Mouse (Mus musculus): ENCODE results near the gene Enpp5. TPM values are rescaled to one million over a fixed set of nuclear protein-coding genes. Genes with fewer than 3 reads are reported as not detected.

Enpp5 gene
- polyA plus RNA-seq, 1 experiment from 2014 or later: 20.9 TPM

DNA sequence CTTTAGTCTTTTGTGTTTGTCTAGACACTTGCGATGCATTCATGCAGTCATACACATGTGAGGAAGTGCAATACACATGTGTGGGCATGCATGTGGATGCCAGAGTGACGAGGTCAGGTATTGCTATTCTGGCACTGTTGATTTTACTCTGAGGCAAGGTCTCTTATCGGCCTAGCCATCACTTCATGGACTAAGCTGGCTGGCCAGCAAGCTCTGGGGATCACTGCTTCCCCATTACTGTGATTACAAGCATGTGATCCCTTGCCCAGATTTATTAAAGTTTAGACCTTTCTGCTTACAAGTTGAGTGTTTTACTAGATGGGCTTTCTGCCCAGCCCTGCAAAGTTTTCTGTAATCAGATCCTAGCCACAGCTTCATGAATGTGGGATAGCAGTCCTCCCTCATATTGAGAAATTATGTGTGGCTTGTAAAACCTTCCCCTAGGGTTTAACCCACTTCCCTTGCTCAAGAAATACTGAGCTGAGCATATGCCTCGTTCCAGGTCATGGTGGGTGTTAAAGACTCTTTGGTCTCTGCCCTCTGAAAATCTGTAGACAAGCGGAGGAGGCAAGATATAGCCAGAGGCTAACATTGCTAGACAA, 17.2 kb upstream of the Enpp5 start:
- H3K9me3 ChIP-seq: no peaks in the 10 kb centered on the region
- WGBS: 31% methylated on average over 5 of the region's 5 CpGs
- peak; percentile 92 for ATAC-seq (ENCODE audit: low FRiP score, low read depth)

DNA sequence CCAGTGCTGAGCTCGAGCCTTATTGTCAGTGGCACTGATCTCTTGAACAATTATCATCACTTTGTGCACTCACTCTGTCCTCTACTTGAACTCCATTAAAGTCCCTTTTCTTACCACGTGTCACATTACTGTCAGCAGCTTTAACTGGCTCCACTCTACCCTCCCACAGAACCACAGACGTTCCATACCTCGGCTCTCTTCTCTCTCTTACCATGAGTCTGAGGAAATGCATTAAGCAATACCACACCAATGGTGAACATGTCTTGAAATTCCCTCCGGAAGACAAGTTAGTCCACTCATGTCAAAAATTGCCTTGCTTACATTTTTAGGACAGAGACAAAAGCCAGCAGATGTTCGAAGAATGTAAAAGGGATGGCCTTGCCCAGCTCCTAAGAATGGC, 9.7 kb upstream of the Enpp5 start:
- H3K4me2 ChIP-seq (replicated peaks): no peak overlapping the region
- WGBS: 71% methylated on average over 6 of the region's 6 CpGs
- H3K4me1 ChIP-seq: peaks cover 10% of the 10 kb centered on the region; the same call in 1 of the 2 replicates
- ATAC-seq (ENCODE audit: low FRiP score, low read depth): no peak
- no peaks in the 10 kb centered on the region for H3K27me3 ChIP-seq
- H3K27ac ChIP-seq: no peak overlapping the region
- H3K4me3 ChIP-seq: no peak overlapping the region
- no peaks in the 10 kb centered on the region for H3K9me3 ChIP-seq
- H3K36me3 ChIP-seq: no peaks in the 10 kb centered on the region
- H3K9ac ChIP-seq: no peak overlapping the region

More for the DNA sequence above, 17.2 kb upstream of the Enpp5 start:
- H3K4me3 ChIP-seq: no peak overlapping the region
- H3K27me3 ChIP-seq: no peaks in the 10 kb centered on the region
- peak overlapping the region; percentile 61; the same call in 1 of the 2 replicates for H3K27ac ChIP-seq
- H3K9ac ChIP-seq: no peak overlapping the region
- H3K4me2 ChIP-seq (replicated peaks): 0 out of 2 replicates have a peak overlapping the region, but pooled peaks have one; percentile 21
- peaks cover 32% of the 10 kb centered on the region for H3K4me1 ChIP-seq
- H3K36me3 ChIP-seq: no peaks in the 10 kb centered on the region

DNA sequence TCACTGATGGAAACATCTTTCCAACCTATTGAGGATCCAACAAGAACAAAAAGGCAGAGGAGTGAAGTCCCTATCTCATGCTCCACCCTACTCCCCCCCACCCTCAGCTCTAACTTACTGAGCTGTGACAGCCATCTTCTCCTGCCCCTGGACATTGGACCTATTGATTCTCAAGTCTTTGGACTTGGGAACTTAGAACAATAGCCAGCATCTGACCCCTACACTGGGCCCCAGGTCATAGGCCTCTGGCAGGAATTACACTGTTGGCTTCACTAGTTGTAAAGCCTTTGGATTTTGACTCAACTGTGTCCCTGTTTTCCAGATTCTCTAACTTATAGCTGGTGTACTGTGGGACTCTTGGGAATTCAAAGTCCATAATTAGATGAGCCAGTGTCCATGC, 6.9 kb upstream of the Enpp5 start:
- no peaks in the 10 kb centered on the region for H3K36me3 ChIP-seq
- ATAC-seq (ENCODE audit: low FRiP score, low read depth): no peak
- H3K4me3 ChIP-seq: no peak overlapping the region
- H3K27ac ChIP-seq: no peak overlapping the region
- H3K4me1 ChIP-seq: no peaks in the 10 kb centered on the region
- H3K27me3 ChIP-seq: no peaks in the 10 kb centered on the region
- H3K4me2 ChIP-seq (replicated peaks): no peak overlapping the region
- no peak overlapping the region for H3K9ac ChIP-seq
- H3K9me3 ChIP-seq: no peaks in the 10 kb centered on the region

DNA sequence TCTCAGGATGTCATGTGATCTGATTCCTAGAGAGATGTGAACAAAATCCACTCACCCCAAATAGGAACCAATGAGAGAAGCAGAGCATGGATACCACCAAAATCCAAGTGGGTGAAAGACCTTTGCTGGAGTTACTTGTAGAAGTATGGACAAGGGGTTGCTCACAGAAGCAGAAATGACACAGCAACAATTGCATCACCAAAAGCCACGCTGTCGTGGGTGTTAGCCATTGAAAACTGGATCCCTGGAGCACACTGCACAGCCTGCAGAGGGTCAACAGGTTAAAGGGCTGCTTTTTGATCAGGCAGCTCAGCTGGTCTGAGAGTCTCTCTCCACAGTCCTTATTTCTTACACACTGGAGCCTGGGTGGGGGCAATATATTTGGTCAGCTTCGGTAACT, 3.0 kb upstream of the Enpp5 start:
- Histone ChIP-seq H3K9ac (no peak overlapping the region), H3K4me3 (no peak overlapping the region), H3K9me3 (no peaks in the 10 kb centered on the region), H3K36me3 (0 out of 2 replicates have a peak, but pooled peaks cover under 1% of the 10 kb centered on the region), H3K27me3 (peaks cover 6% of the 10 kb centered on the region; the same call in 1 of the 2 replicates), H3K27ac (no peak overlapping the region), H3K4me2 (replicated peaks) (no peak overlapping the region), H3K4me1 (no peaks in the 10 kb centered on the region)
- ATAC-seq (ENCODE audit: low FRiP score, low read depth): no peak
- 89% methylated on average over 3 of the region's 3 CpGs for WGBS

DNA sequence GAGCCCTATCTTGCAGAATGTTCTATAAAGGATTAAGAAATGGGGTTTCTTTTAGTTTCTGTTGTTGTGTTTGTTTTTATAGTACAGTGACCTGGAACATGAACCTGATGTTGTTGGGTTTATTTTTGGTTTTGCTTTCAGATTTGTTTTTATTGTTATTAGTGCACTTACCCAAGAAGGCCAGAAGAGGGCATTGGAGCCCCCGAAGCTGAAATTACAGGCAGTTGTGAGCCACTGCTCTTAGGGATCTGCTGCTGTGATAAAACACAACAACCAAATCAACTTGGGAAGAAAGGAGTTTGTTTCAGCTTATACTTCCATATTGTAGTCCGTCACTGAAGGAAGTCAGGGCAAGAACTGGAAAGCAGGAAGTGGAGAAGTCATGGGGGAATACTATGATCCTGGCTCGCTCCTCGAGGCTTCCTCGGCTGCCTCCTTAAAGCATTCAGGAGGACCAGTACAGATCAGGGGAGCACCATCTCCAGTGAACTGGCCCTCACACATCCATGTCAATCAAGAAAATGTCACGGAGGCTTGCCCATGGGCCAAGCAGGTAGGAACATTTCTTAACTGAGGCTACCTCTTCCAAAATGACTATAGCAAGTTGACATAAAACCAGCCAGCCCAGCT, 2.4 kb upstream of the Enpp5 start:
- no peak overlapping the region for H3K9ac ChIP-seq
- peaks cover 6% of the 10 kb centered on the region; the same call in 1 of the 2 replicates for H3K27me3 ChIP-seq
- no peaks in the 10 kb centered on the region for H3K9me3 ChIP-seq
- H3K4me3 ChIP-seq: no peak overlapping the region
- H3K36me3 ChIP-seq: peaks cover 6% of the 10 kb centered on the region; the same call in 1 of the 2 replicates
- ATAC-seq (ENCODE audit: low FRiP score, low read depth): no peak
- H3K4me1 ChIP-seq: no peaks in the 10 kb centered on the region
- no peak overlapping the region for H3K27ac ChIP-seq
- H3K4me2 ChIP-seq (replicated peaks): no peak overlapping the region
- WGBS: 57% methylated on average over 6 of the region's 6 CpGs

DNA sequence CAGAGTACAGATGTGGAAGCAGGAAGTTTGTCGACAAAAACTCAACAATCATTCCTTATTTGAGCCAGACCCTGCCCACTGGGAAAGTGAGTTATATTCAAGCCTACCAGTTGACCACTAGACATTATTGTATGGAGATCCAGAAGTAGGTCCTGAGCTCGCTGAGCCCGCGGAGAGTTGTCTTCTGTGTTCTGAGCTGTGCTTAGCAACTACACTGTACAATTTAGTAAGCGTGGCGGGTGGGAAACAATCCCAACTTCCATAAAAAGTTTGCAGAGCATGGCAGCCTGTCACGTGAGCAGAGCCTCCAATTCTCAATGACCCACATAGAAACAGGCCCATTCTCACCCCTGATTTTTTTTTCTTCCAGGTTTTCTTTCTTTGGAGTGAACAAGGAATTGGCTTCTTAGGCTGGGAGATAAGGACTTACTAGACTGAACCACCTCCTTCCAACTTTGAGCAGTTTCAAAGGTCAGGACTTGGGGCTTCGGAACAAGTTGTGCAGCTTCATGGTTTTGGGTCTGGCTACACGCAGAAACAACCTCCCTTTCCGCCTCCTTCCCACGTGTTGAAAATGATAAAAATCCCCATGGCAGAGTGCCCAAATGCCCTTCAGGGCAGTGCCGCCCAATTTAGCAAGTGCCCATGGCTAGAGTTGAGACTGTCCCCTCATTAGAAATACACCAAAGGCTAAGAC, 1.3 kb upstream of the Enpp5 start:
- no peaks in the 10 kb centered on the region for H3K4me1 ChIP-seq
- no peak for ATAC-seq (ENCODE audit: low FRiP score, low read depth)
- H3K27me3 ChIP-seq: peaks cover 6% of the 10 kb centered on the region; the same call in 1 of the 2 replicates
- H3K36me3 ChIP-seq: peaks cover 15% of the 10 kb centered on the region; the same call in 1 of the 2 replicates
- WGBS: 78% methylated on average over 12 of the region's 12 CpGs
- no peak overlapping the region for H3K9ac ChIP-seq
- H3K9me3 ChIP-seq: no peaks in the 10 kb centered on the region
- no peak overlapping the region for H3K27ac ChIP-seq
- H3K4me2 ChIP-seq (replicated peaks): no peak overlapping the region
- H3K4me3 ChIP-seq: no peak overlapping the region

DNA sequence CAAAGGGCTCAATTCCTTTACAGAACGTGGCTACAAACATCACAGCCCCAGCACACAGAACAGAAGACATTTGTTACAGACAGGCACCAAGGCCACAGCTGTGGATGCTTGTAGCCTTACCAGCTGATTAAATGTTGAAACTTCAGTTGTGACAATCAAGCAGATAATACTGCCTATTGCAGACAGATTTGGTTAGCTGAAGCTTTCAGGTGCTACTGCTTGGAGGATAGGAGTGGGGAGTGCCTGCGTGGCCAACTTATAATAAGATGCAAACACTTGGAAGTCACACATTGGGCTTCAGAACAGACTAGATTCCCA, 811 bp upstream of the Enpp5 start:
- H3K4me3 ChIP-seq: no peak overlapping the region
- peaks cover 6% of the 10 kb centered on the region; the same call in 1 of the 2 replicates for H3K27me3 ChIP-seq
- H3K36me3 ChIP-seq: peaks cover 15% of the 10 kb centered on the region; the same call in 1 of the 2 replicates
- H3K9ac ChIP-seq: no peak overlapping the region
- H3K4me2 ChIP-seq (replicated peaks): no peak overlapping the region
- WGBS: 64% methylated on average over 2 of the region's 2 CpGs
- H3K4me1 ChIP-seq: no peaks in the 10 kb centered on the region
- H3K9me3 ChIP-seq: no peaks in the 10 kb centered on the region
- no peak for ATAC-seq (ENCODE audit: low FRiP score, low read depth)
- no peak overlapping the region for H3K27ac ChIP-seq

DNA sequence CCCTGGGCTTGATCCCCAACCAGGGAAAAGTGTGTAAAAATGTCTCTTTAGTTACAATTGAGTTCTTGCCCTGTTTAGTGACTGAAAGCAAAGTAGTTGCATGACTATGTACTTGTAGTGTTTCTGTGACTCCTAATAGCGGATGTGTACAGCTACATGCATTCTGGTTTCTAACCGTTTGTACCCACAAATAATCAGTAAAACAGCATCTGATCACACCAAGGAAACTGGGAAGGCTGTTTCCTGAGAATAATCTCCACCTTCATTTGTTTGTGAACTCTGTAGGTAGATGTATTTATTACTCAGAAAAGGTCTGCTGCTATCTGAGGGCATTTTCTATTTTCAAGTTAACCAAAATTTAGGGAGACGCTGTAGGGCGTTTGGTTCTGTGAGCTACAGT, 4.5 kb downstream of the Enpp5 start:
- 89% methylated on average over 4 of the region's 4 CpGs for WGBS

DNA sequence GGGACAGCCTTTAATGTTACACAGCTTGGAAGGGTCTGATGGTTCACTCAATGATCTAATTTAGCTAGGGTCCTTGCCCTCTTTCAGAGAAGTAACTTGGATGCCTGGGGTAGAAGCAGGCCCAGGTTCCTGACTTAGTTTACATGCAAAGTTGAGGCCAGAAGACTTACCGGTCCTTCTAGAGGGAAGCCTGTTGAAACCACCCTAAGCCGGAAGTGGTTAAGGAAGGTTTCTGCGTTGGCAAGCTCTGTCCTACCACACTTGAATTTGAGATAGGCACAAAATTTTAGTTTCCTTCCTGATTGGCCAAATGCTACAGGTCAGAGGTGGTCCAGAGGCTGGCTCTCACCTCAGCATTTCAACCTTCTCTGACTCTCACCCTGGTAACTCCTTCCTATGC, 9.6 kb downstream of the Enpp5 start:
- Histone ChIP-seq H3K4me2 (replicated peaks) (no peak overlapping the region), H3K4me3 (no peak overlapping the region), H3K36me3 (peaks cover 6% of the 10 kb centered on the region; the same call in 1 of the 2 replicates), H3K9ac (no peak overlapping the region), H3K27ac (no peak overlapping the region), H3K9me3 (no peaks in the 10 kb centered on the region), H3K27me3 (no peaks in the 10 kb centered on the region), H3K4me1 (no peaks in the 10 kb centered on the region)
- 93% methylated on average over 3 of the region's 3 CpGs for WGBS
- ATAC-seq (ENCODE audit: low FRiP score, low read depth): no peak

More for the DNA sequence above, 4.5 kb downstream of the Enpp5 start:
- H3K27ac ChIP-seq: no peak overlapping the region
- no peak for ATAC-seq (ENCODE audit: low FRiP score, low read depth)
- no peaks in the 10 kb centered on the region for H3K27me3 ChIP-seq
- no peak overlapping the region for H3K4me2 ChIP-seq (replicated peaks)
- H3K36me3 ChIP-seq: peaks cover 21% of the 10 kb centered on the region; the same call in 1 of the 2 replicates
- no peak overlapping the region for H3K4me3 ChIP-seq
- no peaks in the 10 kb centered on the region for H3K4me1 ChIP-seq
- H3K9me3 ChIP-seq: no peaks in the 10 kb centered on the region
- H3K9ac ChIP-seq: no peak overlapping the region

DNA sequence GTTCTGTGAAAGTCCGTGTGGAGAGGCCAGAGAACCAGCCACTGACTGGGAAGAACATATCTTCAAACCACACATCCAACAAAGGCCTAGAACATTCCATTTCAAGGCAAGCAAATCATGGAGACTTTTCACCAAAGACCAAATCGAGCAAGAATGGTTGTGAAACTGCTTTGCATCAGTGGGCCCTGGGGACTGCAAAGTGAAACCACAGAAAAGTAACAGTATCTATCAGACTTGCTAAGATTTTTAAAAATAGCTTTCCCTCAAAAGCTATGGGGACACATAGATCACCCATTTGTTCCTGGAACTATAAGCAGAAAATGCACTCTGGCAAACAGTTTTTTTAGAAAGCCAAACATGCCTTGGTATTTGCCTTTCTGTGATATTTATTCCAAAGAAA, 12.3 kb downstream of the Enpp5 start:
- H3K27me3 ChIP-seq: no peaks in the 10 kb centered on the region
- H3K27ac ChIP-seq: no peak overlapping the region
- no peaks in the 10 kb centered on the region for H3K9me3 ChIP-seq
- no peak overlapping the region for H3K4me2 ChIP-seq (replicated peaks)
- no peaks in the 10 kb centered on the region for H3K36me3 ChIP-seq
- no peak for ATAC-seq (ENCODE audit: low FRiP score, low read depth)
- 69% methylated on average over 2 of the region's 2 CpGs for WGBS
- H3K9ac ChIP-seq: no peak overlapping the region
- H3K4me1 ChIP-seq: no peaks in the 10 kb centered on the region
- no peak overlapping the region for H3K4me3 ChIP-seq

DNA sequence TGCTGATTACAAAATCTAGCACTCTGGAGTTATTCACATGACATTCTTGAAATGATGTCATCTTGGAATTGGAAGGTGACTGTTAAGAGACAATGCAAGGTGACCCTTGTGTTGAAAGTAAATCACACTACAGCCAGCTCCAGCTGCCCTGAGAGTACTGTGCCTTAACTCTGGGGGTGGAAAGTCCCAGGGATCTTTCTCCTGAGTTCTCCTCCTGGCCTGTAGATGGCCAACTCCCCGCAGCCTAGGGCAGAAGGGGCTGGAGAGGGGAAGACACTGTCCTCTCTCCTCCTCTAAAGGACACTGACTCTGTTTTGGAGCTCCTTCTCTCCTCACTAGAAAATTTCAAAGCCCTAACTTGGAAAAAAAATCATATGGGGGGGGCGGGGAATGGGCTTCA, 12.9 kb downstream of the Enpp5 start:
- no peaks in the 10 kb centered on the region for H3K9me3 ChIP-seq

DNA sequence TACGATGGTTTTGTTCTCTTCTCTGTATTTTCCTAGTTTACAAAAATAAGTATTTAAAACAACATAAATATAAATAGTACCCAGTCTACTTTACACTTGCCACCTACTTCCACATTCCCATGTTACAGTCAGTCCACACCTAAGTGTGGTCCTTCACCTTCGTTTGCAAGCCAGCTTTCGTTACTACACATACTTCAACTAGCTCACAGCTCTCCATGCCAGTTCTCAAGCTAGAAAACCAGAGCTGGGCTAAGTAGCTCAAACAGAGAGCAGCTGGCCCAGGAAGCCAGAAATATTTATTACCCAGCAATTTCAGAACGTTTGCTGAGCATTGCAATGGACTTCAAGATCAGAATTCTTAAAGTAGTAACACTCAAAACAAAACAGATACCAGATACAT, 21.9 kb downstream of the Enpp5 start:
- Histone ChIP-seq H3K4me1 (peaks cover 14% of the 10 kb centered on the region), H3K27me3 (0 out of 2 replicates have a peak, but pooled peaks cover 4% of the 10 kb centered on the region), H3K27ac (no peak overlapping the region), H3K4me3 (no peak overlapping the region), H3K9ac (no peak overlapping the region), H3K4me2 (replicated peaks) (no peak overlapping the region), H3K9me3 (no peaks in the 10 kb centered on the region), H3K36me3 (no peaks in the 10 kb centered on the region)
- WGBS: 52% methylated on average over 4 of the region's 4 CpGs
- no peak for ATAC-seq (ENCODE audit: low FRiP score, low read depth)

More for the DNA sequence above, 12.9 kb downstream of the Enpp5 start:
- H3K4me2 ChIP-seq (replicated peaks): no peak overlapping the region
- no peak overlapping the region for H3K4me3 ChIP-seq
- no peak overlapping the region for H3K9ac ChIP-seq
- no peak overlapping the region for H3K27ac ChIP-seq
- no peaks in the 10 kb centered on the region for H3K36me3 ChIP-seq
- 36% methylated on average over 2 of the region's 2 CpGs for WGBS
- H3K4me1 ChIP-seq: no peaks in the 10 kb centered on the region
- H3K27me3 ChIP-seq: no peaks in the 10 kb centered on the region
- no peak for ATAC-seq (ENCODE audit: low FRiP score, low read depth)
